Mouse (Mus musculus): ENCODE measurements at regions not wholly inside any gene's neighbourhood (a gene's known extent, or its start where the extent isn't known, plus 50 kb on each side); places are given as distances from the start of the nearest gene placed in this dataset.

GRCm38 (mm10) chr1:35976528-35976927 lies 91.7 kb upstream of the Hs6st1 start:
- no peak for TF ChIP-seq CTCF (IDR thresholded peaks at IDR 0.05; ENCODE audit: borderline replicate concordance, control insufficient read depth, extremely low read depth, insufficient read depth, low read length, poor library complexity)
- no peak for TF ChIP-seq POLR2A (IDR thresholded peaks at IDR 0.05; ENCODE audit: control insufficient read depth, extremely low read depth, insufficient read depth, low read length, poor library complexity)
